Mouse (Mus musculus) left cerebral cortex, adult 18-20 months (tissue): ENCODE measurements around the gene Cct7. TPM values are rescaled to one million over a fixed set of nuclear protein-coding genes. Genes with fewer than 3 reads are reported as not detected.
A peak's percentile ranks its signal among the peaks of the same experiment; 100 is the strongest.
"Not testable (repeated sequence)": the region's sequence is repeated elsewhere in the genome, so short reads cannot be mapped to it uniquely, and the experiment has no call there.

Source experiments
- DNase-seq, 2 experiments: peaks; one replicate each; pipeline ENCODE4 v3.0.0; 2021 to 2022; ENCODE audit warnings: low spot score in 2 of 2, mixed read lengths in 1 of 2
- long read RNA-seq, 2 experiments: library from polyadenylated mRNA; stranded (forward); transcript quantifications; one replicate each; pipeline ENCODE4 v2.0.0; 2021
- total RNA-seq, 2 experiments: library from RNA; stranded (reverse); gene quantifications; 2 replicates each; pipeline ENCODE4 v1.2.3; 2021

The Cct7 gene
- total RNA-seq: 100 to 1,000 TPM; 227 to 234 TPM
- long read RNA-seq, experiment 1, transcript Cct7-201 (12 exons, 2,441 nt): major isoform, 479 of 501 reads
- long read RNA-seq, experiment 1, partial matches to known transcripts: 14 of 501 reads
- long read RNA-seq, experiment 1, other reads (novel, unspliced or antisense): 8 of 501 reads
- long read RNA-seq, experiment 2, transcript Cct7-201 (12 exons, 2,441 nt): major isoform, 357 of 380 reads
- long read RNA-seq, experiment 2, partial matches to known transcripts: 15 of 380 reads
- long read RNA-seq, experiment 2, other reads (novel, unspliced or antisense): 8 of 380 reads

DNA sequence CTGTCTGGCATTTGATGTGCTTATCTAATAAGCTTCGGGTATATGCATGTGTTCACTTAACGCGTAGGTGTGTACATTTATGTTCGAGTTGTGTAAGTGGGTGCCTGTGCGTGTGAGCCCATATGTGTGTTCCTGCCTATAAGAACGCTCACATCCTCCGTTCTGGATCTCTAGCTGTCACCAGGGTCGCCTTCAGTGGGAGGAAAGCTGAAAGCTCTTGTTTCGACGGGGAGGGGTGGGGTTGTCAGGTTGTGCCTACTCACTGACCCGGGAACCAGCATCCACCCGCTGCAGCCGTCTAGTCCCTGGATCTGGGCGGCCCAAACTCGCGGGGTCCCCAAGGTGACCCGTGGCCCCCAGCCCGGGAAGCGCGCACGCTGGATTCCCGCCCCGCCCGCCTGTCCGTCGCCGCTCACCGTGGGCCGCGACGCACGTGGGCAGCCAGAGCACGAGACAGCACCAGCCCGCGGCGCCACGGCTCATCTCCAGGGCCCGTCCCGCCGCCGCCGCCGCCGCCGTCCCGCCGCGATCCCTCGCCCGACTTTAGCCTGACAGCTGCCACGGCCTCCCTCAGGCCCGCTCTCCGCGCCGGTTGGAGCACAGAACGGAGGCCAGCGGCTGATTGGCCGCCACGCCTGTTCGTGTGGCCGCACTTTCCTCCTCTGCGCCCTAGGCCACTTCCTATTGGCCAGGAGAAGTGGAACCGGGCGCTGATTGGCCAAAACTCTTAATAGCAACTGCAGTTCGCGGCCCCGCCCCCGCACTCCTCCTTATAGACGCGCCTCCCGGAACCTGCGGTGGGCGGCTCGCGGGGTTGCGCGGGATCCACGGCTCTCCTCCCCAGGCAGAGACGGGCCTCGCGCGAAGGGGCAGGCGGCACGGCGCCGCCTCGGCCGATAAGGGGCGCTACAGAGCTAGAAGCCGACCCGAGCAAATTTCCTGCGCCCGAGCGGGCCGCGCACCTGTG is at the start of gene Cct7:
Cct7 (plus strand) TSS at position 818 of the 967 bp plus-strand sequence.
- peak; percentile 99 to 100 for DNase-seq

DNA sequence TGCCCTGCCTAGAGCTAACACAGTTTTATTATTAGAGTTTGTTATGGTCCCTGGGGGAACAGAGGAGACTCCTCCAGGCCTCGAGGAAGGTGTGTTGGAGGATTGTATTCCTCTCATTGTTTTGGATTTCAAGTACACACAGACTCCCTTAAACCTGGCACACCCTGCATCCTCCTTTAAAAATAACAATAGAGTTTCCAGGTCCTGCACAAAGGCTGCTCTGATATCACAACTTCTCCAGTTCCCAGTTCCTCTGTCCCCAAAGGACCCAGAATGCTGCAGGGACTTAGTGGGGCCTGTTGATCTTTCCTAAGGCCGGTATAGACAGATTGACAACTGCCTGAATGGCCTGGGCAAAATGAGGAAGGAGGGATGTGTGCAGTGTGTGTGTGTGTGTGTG is 48.7 kb upstream of the Cct7 start:
- DNase-seq: no peak

DNA sequence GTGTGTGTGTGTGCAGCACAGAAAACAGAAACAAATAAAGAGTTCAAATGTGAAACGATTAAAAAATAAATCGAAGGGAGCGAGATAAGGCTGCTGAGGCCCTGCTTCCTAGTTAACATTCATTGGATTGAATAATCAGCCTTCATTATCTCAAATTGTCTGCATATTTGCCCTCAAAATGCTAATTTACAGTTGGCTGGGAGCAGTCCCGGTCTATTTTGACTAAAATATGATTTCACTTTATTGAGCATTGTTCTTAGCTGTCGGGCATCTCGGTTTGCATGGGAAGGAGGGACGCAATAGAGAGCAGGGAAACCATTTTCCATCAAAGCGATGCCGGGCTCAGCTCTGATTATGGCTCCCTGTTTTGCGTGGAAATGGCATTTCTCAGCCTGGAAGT is 48.3 kb upstream of the Cct7 start:
- DNase-seq: no peak

DNA sequence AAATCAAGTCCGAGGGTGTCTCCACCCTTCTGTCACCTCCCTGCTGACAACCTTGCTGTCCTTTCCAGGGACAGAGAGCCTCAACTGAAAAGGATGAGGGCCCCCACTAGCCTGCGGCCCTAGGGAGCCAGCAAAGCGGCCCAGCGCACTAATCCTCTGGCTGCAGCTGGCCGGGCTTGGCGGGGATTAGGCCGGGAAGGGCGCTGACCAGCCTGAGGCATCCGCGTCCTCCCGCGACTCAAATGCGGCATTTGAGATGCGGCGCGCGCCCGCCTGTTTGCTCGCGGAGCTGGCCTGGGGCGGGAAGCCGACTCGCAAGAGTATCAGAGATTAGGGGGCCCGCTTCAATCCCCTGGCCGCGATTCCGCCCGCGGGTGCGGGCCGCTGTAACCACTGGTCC is 42.3 kb upstream of the Cct7 start:
- peak in 1 of 2 experiments; percentile 6 for DNase-seq

DNA sequence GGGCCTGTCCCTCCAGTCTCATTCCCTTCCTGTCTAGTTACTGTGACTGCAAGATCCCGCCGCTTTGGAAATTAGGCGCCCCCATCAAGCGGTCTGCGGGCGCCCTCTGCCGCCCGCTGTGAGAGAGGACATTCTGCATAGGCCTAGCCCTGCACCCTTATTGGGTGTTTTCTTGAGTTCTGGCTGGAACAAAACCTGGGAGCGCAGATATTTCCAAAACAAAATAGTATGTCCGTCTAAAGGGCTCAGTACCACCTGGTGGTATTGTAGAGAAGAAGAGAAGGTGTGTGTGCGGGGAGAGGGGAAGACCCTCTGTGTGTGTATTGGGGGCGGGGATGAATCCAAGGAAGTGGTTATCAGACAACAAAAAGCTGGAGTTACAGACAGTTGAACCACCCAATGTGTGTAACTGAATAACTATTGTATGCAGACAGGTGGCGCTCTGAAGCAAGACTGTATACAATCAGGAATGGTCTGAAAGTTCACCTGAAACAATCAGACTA is 40.5 kb upstream of the Cct7 start:
- peak; percentile 31 to 52 for DNase-seq

DNA sequence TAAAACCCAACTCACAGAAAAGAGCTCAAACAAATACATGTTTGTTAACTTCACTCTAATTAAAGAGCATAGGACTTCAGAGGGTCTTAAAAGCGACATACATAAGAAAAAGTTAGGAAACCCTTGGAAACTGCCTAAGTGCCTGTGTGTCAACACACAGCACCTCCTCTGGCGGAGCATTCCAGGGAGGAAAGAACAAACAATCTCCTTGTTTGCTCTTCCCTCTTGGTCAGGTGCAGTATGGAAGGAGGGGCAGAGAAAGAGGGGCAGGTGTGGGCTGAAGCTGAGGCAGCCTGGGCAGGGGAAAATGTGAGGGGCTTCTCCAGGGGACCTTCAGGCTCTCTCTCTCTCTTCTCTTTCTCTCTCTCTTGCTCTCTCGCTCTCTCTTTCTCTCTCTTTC is 35.5 kb upstream of the Cct7 start:
- DNase-seq: no peak

DNA sequence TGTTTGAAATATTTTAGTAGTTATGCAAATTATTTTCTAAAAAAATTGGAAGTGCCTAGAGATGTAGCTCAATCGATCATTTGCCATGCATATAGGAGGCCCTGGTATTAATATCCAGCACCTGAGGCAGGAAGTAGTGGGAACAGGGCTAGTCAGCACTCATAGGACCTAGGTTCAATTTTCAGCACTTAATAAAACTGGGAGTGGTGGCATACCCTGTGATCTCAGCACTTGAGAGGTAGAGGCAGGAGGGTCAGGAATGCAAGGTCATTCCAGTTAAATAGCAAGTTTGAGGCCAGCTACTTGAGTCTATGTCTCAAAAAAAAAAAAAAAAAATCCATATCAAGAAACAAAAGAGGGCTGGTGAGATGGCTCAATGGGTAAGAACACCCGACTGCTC is 32.2 kb upstream of the Cct7 start:
- no peak for DNase-seq

DNA sequence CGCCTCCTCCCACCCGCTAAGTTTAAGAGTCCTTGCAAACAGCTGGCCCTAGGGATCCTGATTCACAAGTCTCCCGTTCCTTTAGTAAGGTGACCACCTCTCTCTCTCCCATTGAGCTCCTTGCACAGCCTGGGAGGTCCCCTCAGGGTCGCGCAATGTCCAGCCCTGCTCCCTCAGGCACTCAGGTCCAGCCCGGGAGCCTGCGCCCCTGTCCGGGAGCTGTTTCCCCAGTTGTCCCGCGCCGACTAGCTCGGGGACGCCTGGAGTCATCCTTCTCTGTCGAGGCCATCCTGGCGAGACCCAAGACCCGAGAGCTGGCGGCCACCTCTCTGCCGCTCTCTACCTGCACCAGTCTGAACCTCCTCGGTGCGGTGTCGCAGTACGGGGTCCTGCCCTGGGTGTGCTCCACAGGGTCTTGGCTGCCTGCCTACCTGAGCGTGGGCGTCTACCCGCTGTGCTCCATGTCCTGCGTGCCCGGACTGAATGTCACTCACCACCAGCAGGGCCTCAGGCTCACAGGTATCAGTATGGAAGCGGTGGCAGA is 27.4 kb upstream of the Cct7 start, which contains the start of gene Noto:
Noto (plus strand) TSS at position 51 of the 544 bp plus-strand sequence.
- DNase-seq: no peak

DNA sequence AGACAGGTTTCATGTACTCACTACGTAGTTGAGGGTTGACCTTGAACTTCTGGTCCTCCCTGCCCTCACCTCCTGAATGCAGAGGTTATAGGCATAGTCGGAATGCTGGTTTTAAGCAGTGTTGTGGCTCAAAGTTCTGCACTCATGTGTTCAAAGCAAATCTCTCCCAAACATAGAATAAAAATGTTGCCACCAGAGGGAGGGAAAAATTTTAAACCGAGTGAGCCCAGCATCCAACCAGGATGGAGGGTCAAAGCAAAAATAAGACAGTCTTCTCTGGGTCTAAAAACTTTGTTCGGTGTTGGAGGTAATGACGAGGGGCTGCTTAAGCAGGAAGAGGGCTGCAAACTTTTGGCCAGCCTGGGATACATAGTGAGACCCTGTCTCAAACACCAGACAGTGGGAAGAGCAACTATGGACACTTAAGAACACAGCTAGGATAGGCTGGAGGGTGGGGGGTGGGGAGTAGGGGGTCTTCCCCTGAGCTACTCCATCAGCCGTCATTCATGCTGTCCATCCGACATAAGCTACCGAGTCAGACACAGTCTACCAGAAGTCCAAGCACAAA is 20.0 kb upstream of the Cct7 start:
- DNase-seq: no peak

DNA sequence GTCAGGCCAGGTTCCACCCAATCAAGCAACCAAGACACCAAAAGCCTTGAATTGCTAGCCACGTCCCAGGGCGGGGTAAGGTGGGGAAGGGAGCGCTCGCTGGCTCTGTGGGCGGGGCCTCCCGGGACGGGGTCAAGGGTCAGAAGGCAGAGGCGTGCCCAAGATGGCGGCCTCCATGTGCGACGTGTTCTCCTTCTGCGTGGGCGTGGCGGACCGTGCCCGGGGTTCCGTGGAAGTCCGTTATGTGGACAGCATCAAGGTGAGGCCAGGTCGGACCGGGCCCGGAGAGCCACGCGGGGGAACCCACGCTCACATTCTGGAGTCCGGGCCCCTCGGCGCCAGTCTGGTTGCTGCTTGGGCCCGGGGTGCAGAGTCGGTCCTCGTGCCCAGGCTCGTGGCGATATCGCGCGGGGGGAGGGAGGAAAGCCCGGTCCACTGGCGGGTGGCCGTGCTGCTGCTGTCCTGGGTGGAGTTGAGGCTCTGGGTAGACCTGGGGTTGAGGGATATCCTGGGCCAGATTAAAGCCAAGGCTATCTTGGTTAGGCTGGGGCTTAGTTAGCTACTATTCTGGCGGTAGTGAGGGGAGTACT is 19.4 kb upstream of the Cct7 start, which contains the start of gene Smyd5:
Smyd5 (plus strand) TSS at position 148 of the 590 bp plus-strand sequence.
- DNase-seq: peak; percentile 82 to 84

DNA sequence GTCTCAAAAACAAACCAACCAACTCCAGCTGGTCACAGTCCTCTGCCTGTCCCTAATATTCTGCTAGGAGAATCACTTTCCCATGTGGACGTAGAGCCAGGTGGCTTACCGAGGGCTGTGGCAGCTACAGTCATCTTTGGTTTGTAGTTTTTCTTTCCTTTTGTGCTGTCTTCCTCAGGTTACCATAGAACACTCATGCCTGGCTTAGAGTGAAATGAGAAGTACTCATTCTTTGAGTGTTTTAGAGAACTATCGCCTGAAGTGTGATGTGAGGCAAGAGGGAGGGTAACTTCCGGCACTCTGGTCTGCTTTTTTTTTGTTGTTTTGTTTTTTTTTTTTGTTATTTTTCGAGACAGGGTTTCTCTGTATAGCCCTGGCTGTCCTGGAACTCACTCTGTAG is 17.4 kb upstream of the Cct7 start:
- no peak for DNase-seq

DNA sequence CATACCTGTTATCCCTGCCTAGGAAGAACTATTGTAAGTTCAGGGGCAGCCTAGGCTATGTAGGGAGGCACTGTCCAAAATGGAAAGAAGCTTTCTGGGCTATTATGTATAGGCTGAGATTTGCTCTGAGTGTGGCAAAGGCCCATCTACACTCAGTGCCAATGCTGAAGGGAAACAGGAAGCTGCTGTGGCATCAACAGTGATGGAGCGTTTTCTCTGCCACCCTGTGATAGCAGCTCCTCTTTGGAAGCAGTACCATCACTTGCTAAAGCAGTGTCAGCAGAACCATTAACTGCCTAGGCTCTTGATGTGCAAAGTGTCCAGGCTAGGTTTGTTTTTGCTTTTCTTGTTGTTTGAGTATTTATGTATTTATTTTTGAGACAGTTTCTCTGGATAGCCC is 15.1 kb upstream of the Cct7 start:
- no peak for DNase-seq

DNA sequence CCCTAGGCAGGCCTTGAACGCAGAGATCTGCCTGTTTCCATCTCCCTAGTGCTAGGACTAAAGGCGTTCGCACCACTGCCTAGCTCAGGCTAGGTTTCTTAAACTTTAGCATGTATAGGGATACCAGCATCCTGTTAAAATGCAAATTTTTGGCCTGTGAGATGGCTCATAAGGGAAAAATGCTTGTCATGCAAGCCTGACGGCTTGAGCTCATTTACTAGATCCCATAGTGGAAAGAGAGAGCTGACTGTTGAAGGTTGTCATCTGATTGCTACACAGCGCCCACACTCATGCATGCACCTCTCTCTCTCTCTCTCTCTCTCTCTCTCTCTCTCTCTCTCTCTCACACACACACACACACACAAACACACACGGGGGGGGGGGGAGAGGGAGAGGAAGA is 14.7 kb upstream of the Cct7 start:
- no peak for DNase-seq

DNA sequence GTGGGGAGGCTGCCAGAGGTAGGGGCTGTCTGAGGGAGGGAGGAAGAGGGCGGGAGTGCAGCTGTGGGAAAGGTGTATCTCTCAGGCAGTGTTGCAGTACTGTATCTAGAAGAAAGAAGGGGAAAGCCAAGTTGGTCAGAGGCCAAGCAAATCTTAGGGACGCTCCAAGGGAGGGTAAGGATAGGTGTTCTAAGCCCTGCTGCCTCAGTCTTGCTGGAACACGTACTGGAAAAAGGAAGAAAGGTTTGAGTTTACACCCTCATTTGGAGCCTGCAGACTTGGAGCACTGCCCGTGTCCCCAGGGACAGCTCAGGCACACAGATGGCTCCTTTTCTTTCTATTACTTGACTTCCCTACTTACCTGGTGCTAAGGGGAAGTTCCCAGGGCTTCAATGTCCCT is 10.2 kb upstream of the Cct7 start:
- no peak for DNase-seq

DNA sequence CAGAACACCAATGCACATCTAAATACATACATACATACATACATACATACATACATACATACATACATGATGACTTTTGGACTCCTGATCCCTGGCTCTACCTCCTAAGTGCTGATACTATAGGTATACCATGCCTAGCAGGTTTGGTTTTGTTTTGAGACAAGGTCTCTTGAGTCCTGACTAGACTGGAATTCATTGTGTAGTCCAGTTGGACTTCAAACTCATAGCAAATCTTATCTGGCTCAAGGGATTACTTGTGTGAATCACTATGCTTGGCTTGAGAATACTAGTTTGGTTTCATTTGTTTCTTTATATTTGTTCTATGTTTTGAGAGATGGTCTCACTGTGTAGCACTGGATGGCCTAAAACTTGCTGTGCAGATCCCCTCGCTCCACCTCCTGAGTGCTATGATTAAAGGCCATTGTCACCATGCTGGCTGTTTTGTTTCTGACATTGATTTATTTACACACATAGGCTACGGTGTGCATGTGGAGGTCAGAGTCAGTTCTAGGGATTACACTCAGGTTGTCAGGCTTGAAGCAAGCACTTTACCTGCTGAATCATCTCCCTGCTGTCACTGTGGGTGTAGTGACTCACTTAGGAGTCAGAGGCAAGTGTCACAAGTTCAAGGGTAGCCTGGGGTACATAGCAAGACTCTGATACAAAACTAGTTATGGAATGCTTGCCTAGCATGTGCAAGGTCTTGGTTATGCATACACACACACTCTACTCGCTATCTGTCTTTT is 7.7 kb upstream of the Cct7 start:
- no peak for DNase-seq

DNA sequence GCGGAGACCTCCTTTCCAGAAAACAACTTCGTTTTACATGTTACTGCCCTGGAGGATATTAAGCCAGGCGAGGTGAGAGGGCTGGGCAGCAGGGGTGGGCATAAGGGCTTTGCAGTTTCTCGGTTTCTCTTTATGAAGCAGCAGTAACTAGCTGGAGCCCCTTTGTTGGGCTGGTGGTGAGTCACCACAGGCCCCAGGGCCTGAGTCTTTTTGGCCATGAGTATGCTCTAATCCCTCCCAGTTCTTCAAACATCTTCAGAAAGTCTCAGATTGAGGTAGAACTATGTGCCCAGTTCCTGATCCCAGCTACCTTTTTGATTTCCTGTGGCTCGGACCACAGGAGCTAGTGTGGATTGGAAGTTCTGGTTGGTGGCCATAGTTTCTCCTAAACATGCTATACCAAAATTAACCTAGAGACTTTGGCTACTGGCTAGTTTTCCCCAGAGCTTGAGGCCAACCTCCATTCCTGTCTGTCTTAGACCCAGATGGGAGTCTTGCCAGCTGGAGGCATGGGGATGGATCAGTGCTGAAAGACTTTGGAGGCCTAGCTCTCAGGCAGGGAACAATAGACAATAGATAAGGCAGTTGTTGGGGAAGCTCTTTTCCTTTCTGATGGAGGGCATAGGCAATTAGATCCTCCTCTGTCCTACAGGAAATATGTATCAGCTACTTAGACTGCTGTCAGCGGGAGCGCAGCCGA is 6.9 kb upstream of the Cct7 start:
- DNase-seq: no peak

DNA sequence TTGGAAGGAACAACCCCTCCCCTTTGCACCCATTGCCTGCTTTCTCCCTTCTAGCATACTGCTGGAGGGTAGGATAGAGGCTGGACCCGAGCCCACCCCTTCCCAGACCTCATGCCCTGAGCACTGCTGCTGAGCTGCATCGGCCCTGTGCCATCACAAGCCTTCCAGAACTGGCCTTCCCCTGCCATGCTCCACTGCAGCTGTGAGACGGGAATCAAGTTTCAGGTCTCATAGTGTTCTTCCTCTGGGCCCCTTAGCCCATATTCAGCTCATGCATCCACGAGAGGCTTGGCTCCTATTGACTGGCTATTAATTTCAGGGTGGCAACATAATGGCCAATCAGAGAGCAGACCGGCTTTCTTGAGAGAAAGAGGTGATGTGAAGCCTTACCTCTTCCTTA is 6.0 kb upstream of the Cct7 start:
- no peak for DNase-seq

DNA sequence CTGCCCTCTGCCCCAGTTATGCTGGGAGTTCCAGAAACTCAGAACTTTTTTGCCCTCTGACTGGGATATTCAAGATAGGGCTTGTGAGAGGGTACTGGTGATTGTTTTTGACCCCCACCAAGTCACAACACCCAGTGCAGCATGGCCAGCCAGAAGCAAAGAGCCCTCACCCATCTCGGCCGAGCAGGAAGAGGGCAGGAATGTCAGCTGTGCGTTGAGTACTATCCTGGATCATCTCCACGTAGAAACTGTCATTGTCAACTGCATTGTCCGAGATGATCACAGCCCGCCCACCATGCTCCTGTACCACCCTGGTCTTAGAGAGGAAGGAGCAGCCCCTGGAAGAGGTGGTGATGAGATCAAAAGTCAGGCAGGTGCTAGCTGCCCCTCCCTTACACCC is 4.0 kb upstream of the Cct7 start:
- no peak for DNase-seq

DNA sequence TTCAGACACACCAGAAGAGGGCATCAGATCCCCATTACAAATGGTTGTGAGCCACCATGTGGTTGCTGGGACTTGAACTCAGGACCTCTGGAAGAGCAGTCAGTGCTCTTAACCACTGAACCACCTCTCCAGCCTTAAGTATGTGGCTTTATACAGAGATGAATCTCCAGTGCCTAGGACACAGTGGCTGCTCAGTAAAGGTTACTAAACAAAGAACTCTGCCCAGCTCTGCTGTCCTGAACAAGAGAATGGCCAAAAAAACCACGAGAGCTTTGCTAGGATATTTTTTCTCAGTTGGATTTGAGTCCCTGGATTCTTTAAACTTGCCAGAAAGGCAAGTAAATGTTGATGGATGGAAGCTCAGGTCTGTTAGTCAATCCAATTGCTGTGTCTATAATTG is 1.2 kb upstream of the Cct7 start:
- DNase-seq: not testable (repeated sequence)
